Mouse (Mus musculus) yolk sac, embryonic 10.5 days (tissue): Measurements from ENCODE around the gene Zfp750.

ENCODE experiments used
- DNase-seq: peaks from one replicate; pipeline ENCODE4 v3.0.0-alpha.2; 2017; ENCODE audit warnings: low spot score

Zfp750 gene

DNA sequence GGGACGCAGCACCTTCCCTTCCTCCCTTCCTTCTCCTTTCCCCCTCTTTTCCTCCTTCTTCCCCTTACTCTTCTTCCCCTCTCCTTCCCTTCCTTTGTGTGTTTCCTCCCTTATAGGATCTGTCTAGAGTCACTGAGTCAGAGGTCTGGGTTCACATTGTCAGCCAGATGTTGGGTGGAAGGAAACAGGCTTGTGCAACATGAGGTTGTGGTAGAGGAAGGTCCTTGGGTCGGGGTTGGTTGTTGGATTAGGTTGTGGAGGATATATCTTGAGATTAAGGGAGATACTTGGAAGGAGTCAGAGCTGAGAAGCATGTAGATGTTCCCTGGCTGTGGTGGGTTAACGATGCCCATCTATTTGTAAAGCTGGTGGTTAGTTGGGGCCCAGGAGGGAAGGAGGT is 44.3 kb downstream of the Zfp750 start:
- no peak for DNase-seq

DNA sequence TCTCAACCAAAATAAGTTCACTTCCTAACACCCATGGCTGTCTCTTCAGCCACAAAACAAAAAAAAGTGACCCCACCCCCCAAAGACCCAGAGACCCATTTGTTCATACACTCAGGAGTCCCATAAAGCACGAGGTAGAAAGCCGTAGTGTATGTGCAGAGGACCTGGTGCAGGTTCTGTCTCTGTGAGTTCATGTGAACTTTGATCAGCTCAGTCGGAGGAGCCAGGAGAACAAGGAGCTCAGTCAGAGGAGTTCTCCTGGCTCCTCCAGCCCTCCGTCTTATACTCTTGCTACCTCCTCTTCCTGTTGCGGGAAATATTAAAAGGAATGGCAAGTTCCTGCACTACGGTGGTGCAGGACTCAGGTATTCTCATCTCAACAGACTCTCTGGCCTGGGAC is 51.7 kb downstream of the Zfp750 start:
- DNase-seq: no peak
